Mouse (Mus musculus): ENCODE results near the gene Gm47985. TPM values are rescaled to one million over a fixed set of nuclear protein-coding genes. Genes with fewer than 3 reads are reported as not detected.

Gm47985 gene
- polyA plus RNA-seq, 2 experiments: 0.08 TPM; not detected in 1

GRCm38 (mm10) chr1:151220098-151220497 lies 37.8 kb downstream of the Gm47985 start:
- ATAC-seq (ENCODE audit: low FRiP score, low read depth): no peak
- DNase-seq (ENCODE audit: low spot score): no peak
- H3K27ac ChIP-seq (replicated peaks; ENCODE audit: low read depth, low read length): no peak overlapping the region
- no peak overlapping the region for H3K4me3 ChIP-seq (replicated peaks; ENCODE audit: low read length)
- H3K27me3 ChIP-seq (ENCODE audit: control insufficient read depth, insufficient read depth, low read length): no peaks in the 10 kb centered on the region
- no peaks in the 10 kb centered on the region for H3K4me1 ChIP-seq (ENCODE audit: control insufficient read depth, insufficient read depth, low read length)
- no peak for TF ChIP-seq POLR2A (IDR thresholded peaks at IDR 0.05; ENCODE audit: borderline replicate concordance, extremely low read depth, insufficient read depth, insufficient read length)
- no peaks in the 10 kb centered on the region for H3K36me3 ChIP-seq (ENCODE audit: control insufficient read depth, insufficient read depth, low read length)
- H3K9me3 ChIP-seq (ENCODE audit: control insufficient read depth, low read length): no peaks in the 10 kb centered on the region
- WGBS: 70% methylated on average over 7 of the region's 7 CpGs
- H3K9ac ChIP-seq (ENCODE audit: low read depth, low read length, severe bottlenecking): no peak overlapping the region
- H3K4me2 ChIP-seq (replicated peaks; ENCODE audit: low read depth, low read length, severe bottlenecking): no peak overlapping the region

GRCm38 (mm10) chr1:151222561-151223267 lies 40.4 kb downstream of the Gm47985 start:
- H3K9ac ChIP-seq (ENCODE audit: low read depth, low read length, severe bottlenecking): no peak overlapping the region
- no peaks in the 10 kb centered on the region for H3K4me1 ChIP-seq (ENCODE audit: control insufficient read depth, insufficient read depth, low read length)
- no peaks in the 10 kb centered on the region for H3K9me3 ChIP-seq (ENCODE audit: control insufficient read depth, low read length)
- TF ChIP-seq POLR2A (IDR thresholded peaks at IDR 0.05; ENCODE audit: borderline replicate concordance, extremely low read depth, insufficient read depth, insufficient read length): no peak
- no peaks in the 10 kb centered on the region for H3K27me3 ChIP-seq (ENCODE audit: control insufficient read depth, insufficient read depth, low read length)
- 80% methylated on average over 10 of the region's 10 CpGs for WGBS
- H3K27ac ChIP-seq (replicated peaks; ENCODE audit: low read depth, low read length): no peak overlapping the region
- ATAC-seq (ENCODE audit: low FRiP score, low read depth): no peak
- H3K4me2 ChIP-seq (replicated peaks; ENCODE audit: low read depth, low read length, severe bottlenecking): no peak overlapping the region
- H3K36me3 ChIP-seq (ENCODE audit: control insufficient read depth, insufficient read depth, low read length): no peaks in the 10 kb centered on the region
- no peak overlapping the region for H3K4me3 ChIP-seq (replicated peaks; ENCODE audit: low read length)
- DNase-seq (ENCODE audit: low spot score): no peak

- no peaks in the 10 kb centered on the region for H3K36me3 ChIP-seq (ENCODE audit: control insufficient read depth, insufficient read depth, low read length)
- no peaks in the 10 kb centered on the region for H3K27me3 ChIP-seq (ENCODE audit: control insufficient read depth, insufficient read depth, low read length)
- ATAC-seq (ENCODE audit: low FRiP score, low read depth): no peak
- no peak overlapping the region for H3K4me3 ChIP-seq (replicated peaks; ENCODE audit: low read length)
- no peak overlapping the region for H3K27ac ChIP-seq (replicated peaks; ENCODE audit: low read depth, low read length)
- no peak for TF ChIP-seq POLR2A (IDR thresholded peaks at IDR 0.05; ENCODE audit: borderline replicate concordance, extremely low read depth, insufficient read depth, insufficient read length)
- H3K9me3 ChIP-seq (ENCODE audit: control insufficient read depth, low read length): no peaks in the 10 kb centered on the region
- DNase-seq (ENCODE audit: low spot score): no peak
- 54% methylated on average over 1 of the region's 1 CpGs for WGBS
- no peak overlapping the region for H3K4me2 ChIP-seq (replicated peaks; ENCODE audit: low read depth, low read length, severe bottlenecking)
- no peaks in the 10 kb centered on the region for H3K4me1 ChIP-seq (ENCODE audit: control insufficient read depth, insufficient read depth, low read length)
- H3K9ac ChIP-seq (ENCODE audit: low read depth, low read length, severe bottlenecking): no peak overlapping the region
Measured at GRCm38 (mm10) chr1:151223377-151223776, 41.0 kb downstream of the Gm47985 start.

GRCm38 (mm10) chr1:151224536-151224935 lies 42.2 kb downstream of the Gm47985 start:
- H3K4me1 ChIP-seq (ENCODE audit: control insufficient read depth, insufficient read depth, low read length): no peaks in the 10 kb centered on the region
- no peak overlapping the region for H3K27ac ChIP-seq (replicated peaks; ENCODE audit: low read depth, low read length)
- no peak overlapping the region for H3K4me2 ChIP-seq (replicated peaks; ENCODE audit: low read depth, low read length, severe bottlenecking)
- no peaks in the 10 kb centered on the region for H3K9me3 ChIP-seq (ENCODE audit: control insufficient read depth, low read length)
- TF ChIP-seq POLR2A (IDR thresholded peaks at IDR 0.05; ENCODE audit: borderline replicate concordance, extremely low read depth, insufficient read depth, insufficient read length): no peak
- no peak overlapping the region for H3K4me3 ChIP-seq (replicated peaks; ENCODE audit: low read length)
- no peak for DNase-seq (ENCODE audit: low spot score)
- ATAC-seq (ENCODE audit: low FRiP score, low read depth): no peak
- H3K27me3 ChIP-seq (ENCODE audit: control insufficient read depth, insufficient read depth, low read length): no peaks in the 10 kb centered on the region
- H3K36me3 ChIP-seq (ENCODE audit: control insufficient read depth, insufficient read depth, low read length): no peaks in the 10 kb centered on the region
- no peak overlapping the region for H3K9ac ChIP-seq (ENCODE audit: low read depth, low read length, severe bottlenecking)
- WGBS: 82% methylated on average over 1 of the region's 1 CpGs

- DNase-seq (ENCODE audit: low spot score) (no peak), ATAC-seq (ENCODE audit: low FRiP score, low read depth) (no peak)
- no peaks in the 10 kb centered on the region for H3K36me3 ChIP-seq (ENCODE audit: control insufficient read depth, insufficient read depth, low read length)
- no peaks in the 10 kb centered on the region for H3K4me1 ChIP-seq (ENCODE audit: control insufficient read depth, insufficient read depth, low read length)
- H3K27ac ChIP-seq (replicated peaks; ENCODE audit: low read depth, low read length): no peak overlapping the region
- WGBS: 65% methylated on average over 8 of the region's 8 CpGs
- no peak overlapping the region for H3K9ac ChIP-seq (ENCODE audit: low read depth, low read length, severe bottlenecking)
- H3K4me3 ChIP-seq (replicated peaks; ENCODE audit: low read length): no peak overlapping the region
- TF ChIP-seq POLR2A (IDR thresholded peaks at IDR 0.05; ENCODE audit: borderline replicate concordance, extremely low read depth, insufficient read depth, insufficient read length): no peak
- H3K27me3 ChIP-seq (ENCODE audit: control insufficient read depth, insufficient read depth, low read length): no peaks in the 10 kb centered on the region
- H3K4me2 ChIP-seq (replicated peaks; ENCODE audit: low read depth, low read length, severe bottlenecking): no peak overlapping the region
- H3K9me3 ChIP-seq (ENCODE audit: control insufficient read depth, low read length): no peaks in the 10 kb centered on the region
Measured at GRCm38 (mm10) chr1:151227506-151227905, 45.2 kb downstream of the Gm47985 start.

All from limb, embryonic 14.5 days (tissue).